Mouse (Mus musculus) hindbrain, embryonic 11.5 days (tissue): ENCODE data around the gene Wdr82. TPM values are rescaled to one million over a fixed set of nuclear protein-coding genes. Genes with fewer than 3 reads are reported as not detected.
A peak's percentile ranks its signal among the peaks of the same experiment; 100 is the strongest.

Experiments used
- ATAC-seq: fragments of 200-750 bp; cut with Nextera tagmentation; 2 replicates; pipeline ENCODE4 v1.8.0; 2017; ENCODE audit warnings: mild to moderate bottlenecking, moderate TSS enrichment, moderate library complexity; ENCODE audit not compliant: low FRiP score
- DNase-seq: peaks from one replicate; pipeline ENCODE4 v3.0.0-alpha.2; 2015; ENCODE audit warnings: low spot score
- H3K27ac ChIP-seq: fragments of 300-500 bp; sonication (generic); 2 replicates; pipeline ENCODE4 v1.5.1; 2014; ENCODE audit warnings: mild to moderate bottlenecking, low read depth, low read length
- H3K27me3 ChIP-seq: fragments of 300-500 bp; sonication (generic); 2 replicates; pipeline ENCODE4 v1.6.1; 2014; ENCODE audit warnings: mild to moderate bottlenecking, low read length, moderate library complexity, mixed read lengths; ENCODE audit not compliant: control insufficient read depth, insufficient read depth
- H3K36me3 ChIP-seq: fragments of 300-500 bp; sonication (generic); 2 replicates; pipeline ENCODE4 v1.6.1; 2014; ENCODE audit warnings: mild to moderate bottlenecking, low read length, moderate library complexity, mixed read lengths; ENCODE audit not compliant: control insufficient read depth, insufficient read depth
- H3K4me1 ChIP-seq: fragments of 300-500 bp; sonication (generic); replicated peaks from 2 replicates; pipeline ENCODE4 v1.6.1; 2014; ENCODE audit warnings: low read length, mixed read lengths; ENCODE audit not compliant: control insufficient read depth, insufficient read depth
- H3K4me2 ChIP-seq: fragments of 300-500 bp; sonication (generic); replicated peaks from 2 replicates; pipeline ENCODE4 v1.6.1; 2014; ENCODE audit warnings: mild to moderate bottlenecking, low read depth, low read length
- H3K4me3 ChIP-seq: fragments of 300-500 bp; sonication (generic); 2 replicates; pipeline ENCODE4 v1.5.1; 2014; ENCODE audit warnings: low read depth, low read length
- H3K9ac ChIP-seq: fragments of 300-500 bp; sonication (generic); 2 replicates; pipeline ENCODE4 v1.6.1; 2014; ENCODE audit warnings: low read depth, low read length
- H3K9me3 ChIP-seq: fragments of 300-500 bp; sonication (generic); 2 replicates; pipeline ENCODE4 v1.6.1; 2016; ENCODE audit warnings: low read length; ENCODE audit not compliant: control insufficient read depth
- WGBS: fragments of 180-500 bp; shearing (Covaris S2); extraction: QIAGEN DNeasy Blood & Tissue Kit; methylation state at CpG from one replicate; pipeline ENCODE4 v1.1.7; 2014; 5-methylcytosine and 5-hydroxymethylcytosine counted together
- polyA plus RNA-seq: library from polyadenylated mRNA; unstranded; fragments of >200 nt; fragmentation: Nextera tagmentation; extraction: Ambion mirVana; gene quantifications from 2 replicates; pipeline ENCODE4 v1.2.1, GENCODE M21; 2014

Gene Wdr82
- polyA plus RNA-seq, 1 experiment from 2014 or later: 32.8 TPM

DNA sequence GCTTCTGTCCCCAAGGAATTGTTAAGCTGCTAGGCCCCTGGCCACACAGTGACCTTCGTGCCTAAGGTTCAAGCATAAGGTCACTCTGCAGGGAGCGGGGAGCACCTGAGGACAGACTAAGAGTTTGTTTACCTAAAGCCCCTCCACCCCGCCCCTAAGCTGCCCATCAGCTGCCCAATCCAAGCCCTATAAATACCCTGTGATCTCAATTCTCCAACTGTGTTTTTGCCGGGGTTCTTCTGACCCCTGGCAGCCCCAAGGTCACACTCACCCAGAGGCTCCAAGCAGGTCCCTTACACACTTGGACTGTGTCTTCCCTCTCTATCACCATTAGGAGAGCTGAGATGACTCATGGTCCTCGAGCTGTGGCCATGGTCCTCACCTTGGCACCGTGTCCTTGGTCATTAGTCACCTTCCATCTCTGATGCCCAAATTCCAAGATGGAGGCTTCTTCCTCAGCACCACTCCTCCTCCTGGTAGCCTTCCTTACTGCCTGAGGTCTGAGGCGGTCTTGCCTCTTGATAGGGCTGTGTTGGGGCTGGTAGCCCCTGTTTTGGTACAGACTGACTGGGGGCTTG is 35.1 kb downstream of the Wdr82 start:
- Histone ChIP-seq H3K9me3 (no peaks in the 10 kb centered on the region), H3K4me2 (no peak overlapping the region), H3K9ac (no peak overlapping the region), H3K36me3 (no peaks in the 10 kb centered on the region), H3K4me3 (no peak overlapping the region), H3K27ac (no peak overlapping the region), H3K27me3 (no peaks in the 10 kb centered on the region), H3K4me1 (peaks cover 4% of the 10 kb centered on the region; the same call in 1 of the 2 replicates)
- DNase-seq (no peak), ATAC-seq (no peak)
- 77% methylated on average over 7 of the region's 7 CpGs for WGBS

DNA sequence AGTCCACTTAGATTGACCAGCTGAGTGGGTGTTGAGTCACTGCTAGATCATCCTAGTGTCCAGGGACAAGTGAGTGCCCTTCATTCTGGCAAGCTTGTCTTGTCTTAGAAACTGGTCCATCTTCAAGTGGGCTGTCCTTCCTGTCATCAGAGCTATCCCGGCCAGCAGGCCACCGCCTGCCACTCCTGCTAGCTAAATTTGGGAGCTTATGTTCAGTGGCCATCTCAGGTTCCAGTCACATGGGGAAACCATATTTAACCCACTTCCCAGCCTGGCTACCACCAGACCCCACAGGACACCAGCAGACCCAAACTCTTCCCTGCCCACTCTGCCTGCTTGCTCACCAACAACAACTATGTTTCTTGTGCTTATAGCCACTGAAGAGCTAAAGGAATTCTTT is 35.8 kb downstream of the Wdr82 start:
- 92% methylated on average over 2 of the region's 2 CpGs for WGBS

DNA sequence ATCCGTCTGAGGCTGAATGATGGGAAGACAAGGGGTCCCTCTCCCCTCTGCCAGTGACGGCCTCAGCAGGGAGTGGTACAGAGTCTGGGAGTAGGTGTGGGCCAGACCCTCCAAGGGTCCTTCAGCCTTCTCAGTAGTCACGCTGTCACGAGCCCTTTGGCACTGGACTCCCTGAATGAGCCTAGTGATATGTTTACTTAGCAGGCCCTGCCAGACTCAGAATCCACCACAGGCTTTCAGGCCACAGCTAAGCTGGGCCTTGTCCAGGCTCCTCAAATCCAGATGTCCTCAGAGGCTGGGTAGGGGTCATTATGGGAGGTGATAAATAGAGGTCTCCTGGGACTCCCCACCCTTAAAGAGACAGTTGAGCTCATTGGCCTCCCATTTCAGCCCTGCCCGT is 37.5 kb downstream of the Wdr82 start:
- H3K9me3 ChIP-seq: no peaks in the 10 kb centered on the region
- H3K36me3 ChIP-seq: no peaks in the 10 kb centered on the region
- no peak overlapping the region for H3K27ac ChIP-seq
- H3K4me3 ChIP-seq: no peak overlapping the region
- no peaks in the 10 kb centered on the region for H3K27me3 ChIP-seq
- WGBS: 88% methylated on average over 5 of the region's 5 CpGs
- H3K9ac ChIP-seq: no peak overlapping the region
- DNase-seq (no peak), ATAC-seq (no peak)
- no peak overlapping the region for H3K4me2 ChIP-seq
- H3K4me1 ChIP-seq: peaks cover 7% of the 10 kb centered on the region; the same call in 1 of the 2 replicates

More for the DNA sequence above, 35.8 kb downstream of the Wdr82 start:
- DNase-seq (no peak), ATAC-seq (no peak)
- Histone ChIP-seq H3K4me1 (peaks cover 7% of the 10 kb centered on the region; the same call in 1 of the 2 replicates), H3K27me3 (no peaks in the 10 kb centered on the region), H3K36me3 (no peaks in the 10 kb centered on the region), H3K9ac (no peak overlapping the region), H3K4me2 (no peak overlapping the region), H3K9me3 (no peaks in the 10 kb centered on the region), H3K27ac (no peak overlapping the region), H3K4me3 (no peak overlapping the region)

DNA sequence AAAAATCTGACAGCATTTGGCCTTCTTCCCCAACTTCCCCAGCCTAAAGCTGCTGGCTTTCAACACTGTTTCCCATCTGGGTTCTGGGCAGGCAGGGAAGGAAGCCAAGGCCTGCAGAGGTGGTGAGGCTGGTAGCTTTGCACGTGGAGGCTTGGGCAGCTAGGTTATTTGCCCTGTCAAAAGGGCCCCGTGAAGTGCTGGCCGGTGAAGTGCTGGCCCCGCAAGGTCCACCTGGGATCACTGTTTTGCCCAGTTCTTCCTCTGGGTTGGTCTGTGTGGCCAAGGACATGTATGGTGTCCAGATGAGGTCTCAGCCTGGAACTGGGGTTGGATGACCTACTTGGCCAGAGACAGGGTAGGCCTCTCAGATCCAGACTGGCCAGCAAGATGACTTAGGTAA is 39.2 kb downstream of the Wdr82 start:
- Histone ChIP-seq H3K4me1 (peaks cover 3% of the 10 kb centered on the region; the same call in 1 of the 2 replicates), H3K4me2 (no peak overlapping the region), H3K27ac (no peak overlapping the region), H3K27me3 (no peaks in the 10 kb centered on the region), H3K9me3 (no peaks in the 10 kb centered on the region), H3K36me3 (no peaks in the 10 kb centered on the region), H3K9ac (no peak overlapping the region), H3K4me3 (no peak overlapping the region)
- no peak for DNase-seq
- ATAC-seq: no peak
- WGBS: 91% methylated on average over 4 of the region's 4 CpGs

DNA sequence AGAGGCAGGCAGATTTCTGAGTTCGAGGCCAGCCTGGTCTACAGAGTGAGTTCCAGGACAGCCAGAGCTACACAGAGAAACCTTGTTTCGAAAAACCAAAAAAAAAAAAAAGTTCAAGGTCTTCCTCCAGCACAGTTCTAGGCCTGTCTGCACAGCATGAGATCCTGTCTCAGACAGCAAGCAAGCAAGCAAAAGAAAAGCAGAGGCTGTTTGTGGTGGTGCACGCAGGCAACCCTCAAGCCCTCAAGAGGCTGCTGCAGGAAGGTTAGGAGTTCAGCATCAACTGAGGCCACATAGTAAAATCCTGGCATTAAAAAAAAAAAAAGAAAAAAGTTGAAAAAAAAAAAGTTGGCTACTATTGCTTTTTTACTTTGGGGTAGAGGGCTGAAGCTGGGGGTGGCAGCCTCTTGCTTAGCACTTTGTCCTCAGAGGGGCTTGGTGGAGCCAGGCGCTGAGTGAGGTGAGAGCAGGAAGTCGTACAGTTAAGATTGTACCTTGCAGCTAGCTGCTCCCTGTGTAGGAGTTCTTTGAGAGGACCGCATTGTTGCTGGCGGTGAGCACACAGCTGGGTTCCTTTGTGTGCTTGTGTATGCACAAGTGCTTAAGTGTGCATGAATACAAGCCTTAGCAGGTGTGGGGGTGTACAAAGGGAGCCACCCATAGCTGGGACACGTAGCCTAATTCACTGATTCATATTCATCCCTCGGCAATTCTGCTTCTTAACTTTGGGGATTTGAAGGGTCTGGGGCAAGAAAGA is 40.3 kb downstream of the Wdr82 start:
- whole genome bisulfite sequencing: 38% methylated on average over 9 of the region's 9 CpGs
- H3K4me3 ChIP-seq: 0 out of 2 replicates have a peak overlapping the region, but pooled peaks have one; percentile 10

DNA sequence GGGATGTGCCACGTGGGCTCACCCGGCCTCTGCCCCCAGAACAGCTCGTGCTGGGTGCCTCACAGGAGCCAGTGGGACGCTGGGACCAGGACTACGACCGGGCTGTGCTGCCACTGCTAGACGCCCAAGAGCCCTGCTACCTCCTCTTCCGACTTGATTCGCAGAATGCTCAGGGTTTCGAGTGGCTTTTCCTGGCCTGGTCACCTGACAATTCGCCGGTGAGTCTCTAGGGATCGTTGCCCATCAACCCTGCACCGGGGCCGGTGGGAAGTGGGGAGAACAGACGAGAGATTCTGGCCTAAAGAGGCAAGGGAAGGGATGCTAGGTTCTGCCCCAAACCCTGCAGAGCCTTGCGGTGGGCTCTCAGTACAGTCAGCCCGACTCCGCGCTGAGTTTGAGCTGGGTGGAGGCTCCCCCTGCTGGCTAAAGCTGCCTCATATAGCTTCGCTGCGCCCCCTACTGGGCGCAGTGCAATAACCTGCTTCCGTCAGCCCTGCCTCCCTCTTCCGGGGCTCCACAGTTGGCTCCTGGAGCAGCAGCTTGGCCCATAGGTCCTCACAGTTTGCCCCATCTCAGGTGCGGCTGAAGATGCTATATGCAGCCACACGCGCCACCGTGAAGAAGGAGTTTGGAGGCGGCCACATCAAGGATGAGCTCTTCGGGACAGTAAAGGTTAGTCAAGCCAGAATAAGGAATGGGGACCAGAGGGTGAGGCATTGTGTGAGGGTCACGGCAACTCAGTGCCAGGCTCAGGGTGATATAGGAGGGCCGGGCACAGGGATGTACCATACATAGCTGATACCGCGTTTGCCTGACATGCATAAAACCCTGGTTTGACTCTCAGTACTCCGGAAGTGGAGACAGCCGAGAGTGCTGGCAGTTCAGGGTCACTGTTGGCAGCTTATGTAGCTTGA is 41.2 kb downstream of the Wdr82 start:
- no peaks in the 10 kb centered on the region for H3K36me3 ChIP-seq
- ATAC-seq (peak; percentile 88), DNase-seq (peak; percentile 98)
- no peaks in the 10 kb centered on the region for H3K9me3 ChIP-seq
- H3K27ac ChIP-seq: peak overlapping the region; percentile 4; the same call in 1 of the 2 replicates
- peak overlapping the region; percentile 51 for H3K9ac ChIP-seq
- H3K27me3 ChIP-seq: no peaks in the 10 kb centered on the region
- H3K4me2 ChIP-seq: peak overlapping the region; percentile 39
- H3K4me3 ChIP-seq: peak overlapping the region; percentile 10; the same call in 1 of the 2 replicates
- peaks cover 3% of the 10 kb centered on the region; the same call in 1 of the 2 replicates for H3K4me1 ChIP-seq
- WGBS: 18% methylated on average over 37 of the region's 37 CpGs

More for the DNA sequence above, 40.3 kb downstream of the Wdr82 start:
- Histone ChIP-seq H3K27me3 (no peaks in the 10 kb centered on the region), H3K27ac (peak overlapping the region; percentile 4; the same call in 1 of the 2 replicates), H3K4me1 (peaks cover 3% of the 10 kb centered on the region; the same call in 1 of the 2 replicates), H3K9me3 (no peaks in the 10 kb centered on the region), H3K36me3 (no peaks in the 10 kb centered on the region), H3K4me2 (peak overlapping the region; percentile 39), H3K9ac (peak overlapping the region; percentile 51)
- ATAC-seq: 0 out of 2 replicates have a peak, but pooled peaks have one; percentile 17
- DNase-seq: peak; percentile 43

DNA sequence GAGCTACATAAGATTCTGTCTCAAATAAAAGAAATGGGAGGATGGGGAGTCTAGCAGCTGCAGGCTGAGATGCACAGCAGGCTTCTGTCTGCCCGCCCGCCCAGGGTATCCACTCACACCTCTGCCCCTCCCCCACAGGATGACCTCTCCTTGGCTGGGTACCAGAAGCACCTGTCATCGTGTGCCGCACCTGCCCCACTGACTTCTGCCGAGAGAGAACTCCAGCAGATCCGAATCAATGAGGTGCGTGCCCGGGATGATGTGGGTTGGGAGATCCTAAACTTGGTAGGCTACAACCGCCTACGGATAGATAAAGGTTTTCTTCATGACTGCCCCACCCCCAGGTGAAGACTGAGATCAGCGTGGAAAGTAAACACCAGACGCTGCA is 41.9 kb downstream of the Wdr82 start:
- H3K4me1 ChIP-seq: peaks cover 3% of the 10 kb centered on the region; the same call in 1 of the 2 replicates
- H3K27me3 ChIP-seq: no peaks in the 10 kb centered on the region
- no peak overlapping the region for H3K4me2 ChIP-seq
- H3K9ac ChIP-seq: no peak overlapping the region
- no peak for DNase-seq
- no peak overlapping the region for H3K4me3 ChIP-seq
- no peaks in the 10 kb centered on the region for H3K9me3 ChIP-seq
- no peak overlapping the region for H3K27ac ChIP-seq
- ATAC-seq: no peak
- H3K36me3 ChIP-seq: no peaks in the 10 kb centered on the region
- 87% methylated on average over 12 of the region's 12 CpGs for WGBS

DNA sequence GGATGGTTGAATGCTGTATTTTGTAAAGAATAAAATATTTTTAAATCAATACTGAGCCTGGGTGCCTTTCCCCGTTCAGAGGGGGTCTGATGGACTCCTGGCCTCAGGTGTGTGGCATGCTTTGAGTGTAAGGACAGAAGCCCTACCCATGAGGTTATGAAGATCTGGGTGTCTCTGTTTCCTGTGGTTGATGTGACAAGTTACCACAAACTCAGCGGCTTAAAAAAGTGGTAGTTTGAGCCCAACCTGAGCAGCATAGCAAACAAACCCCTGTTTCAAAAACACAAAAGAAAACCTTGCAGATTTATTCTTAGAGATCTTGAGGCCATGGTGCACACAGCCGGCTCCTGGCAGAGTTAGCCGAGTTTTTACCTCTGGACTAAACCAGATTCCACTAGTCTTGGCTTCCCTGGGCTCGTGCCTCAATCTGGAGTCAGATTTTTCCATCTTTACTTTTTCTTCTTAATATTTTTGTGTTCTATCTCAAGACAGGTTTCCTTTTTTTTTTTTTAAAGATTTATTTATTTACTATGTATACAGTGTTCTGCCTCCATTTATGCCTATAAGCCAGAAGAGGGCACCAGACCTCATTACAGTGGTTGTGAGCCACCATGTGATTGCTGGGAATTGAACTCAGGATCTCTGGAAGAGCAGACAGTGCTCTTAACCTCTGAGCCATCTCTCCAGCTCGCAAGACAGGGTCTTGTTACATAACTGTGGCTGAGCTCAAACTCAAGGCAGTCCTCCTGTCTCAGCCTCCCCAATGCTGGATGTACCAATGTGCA is 44.8 kb downstream of the Wdr82 start:
- Histone ChIP-seq H3K36me3 (no peaks in the 10 kb centered on the region), H3K27ac (no peak overlapping the region), H3K4me3 (no peak overlapping the region), H3K27me3 (no peaks in the 10 kb centered on the region), H3K4me1 (peaks cover 3% of the 10 kb centered on the region; the same call in 1 of the 2 replicates), H3K9me3 (no peaks in the 10 kb centered on the region), H3K9ac (no peak overlapping the region), H3K4me2 (no peak overlapping the region)
- DNase-seq: no peak
- WGBS: 84% methylated on average over 6 of the region's 6 CpGs
- ATAC-seq: no peak
